Mouse (Mus musculus): ENCODE results near the gene Nsfl1c.
A peak's percentile ranks its signal among the peaks of the same experiment; 100 is the strongest.

DNA sequence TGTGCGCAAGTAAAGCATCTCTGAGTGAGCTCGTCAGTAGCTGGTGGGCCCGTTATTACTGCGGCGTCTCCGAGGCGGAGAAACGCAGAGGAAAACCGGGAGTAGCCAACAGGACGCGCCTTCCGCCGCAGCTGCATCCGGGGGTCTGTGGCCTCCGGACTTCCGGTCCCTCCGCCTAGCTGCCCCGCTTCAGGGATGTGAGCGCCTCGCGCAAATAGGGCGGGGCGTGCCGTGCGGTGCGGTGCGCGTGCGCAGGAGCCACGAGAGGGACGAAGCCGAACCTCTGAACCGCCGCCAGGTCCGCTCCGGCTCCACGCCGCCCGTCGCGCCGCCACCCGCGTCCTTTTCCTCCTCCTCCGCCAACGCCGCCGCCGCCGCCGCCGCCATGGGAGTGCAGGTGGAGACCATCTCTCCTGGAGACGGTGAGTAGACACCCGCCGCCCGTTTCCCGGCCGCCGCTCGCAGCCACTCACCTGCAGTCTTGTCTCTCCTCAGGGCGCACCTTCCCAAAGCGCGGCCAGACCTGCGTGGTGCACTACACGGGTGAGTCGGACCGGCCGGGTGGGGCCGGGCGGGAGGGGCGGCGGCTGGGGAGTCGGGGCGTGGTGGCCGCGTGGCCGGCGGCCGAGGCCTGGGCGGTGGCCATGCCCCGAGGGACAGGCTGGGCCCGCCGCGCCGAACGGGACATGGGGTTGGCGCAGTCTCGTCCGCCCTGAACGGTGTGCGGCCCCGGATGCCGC lies 48.5 kb downstream of the Nsfl1c start, which contains the start of gene Fkbp1a:
- TF ChIP-seq CTCF (IDR thresholded peaks at IDR 0.05; ENCODE audit: insufficient read depth, low read length) (no peak), POLR2A (IDR thresholded peaks at IDR 0.05; ENCODE audit: borderline replicate concordance, extremely low read depth, low read depth, low read length) (peak; percentile 78; the same call in 1 of the 2 replicates)

Data from lung, adult 2 months (tissue).